Mouse (Mus musculus): ENCODE results near the gene Idh3g. TPM values are rescaled to one million over a fixed set of nuclear protein-coding genes. Genes with fewer than 3 reads are reported as not detected.
A peak's percentile ranks its signal among the peaks of the same experiment; 100 is the strongest.

Idh3g gene
- total and polyA plus RNA-seq, 2 experiments from 2014 or later, result 218 to 236 TPM

DNA sequence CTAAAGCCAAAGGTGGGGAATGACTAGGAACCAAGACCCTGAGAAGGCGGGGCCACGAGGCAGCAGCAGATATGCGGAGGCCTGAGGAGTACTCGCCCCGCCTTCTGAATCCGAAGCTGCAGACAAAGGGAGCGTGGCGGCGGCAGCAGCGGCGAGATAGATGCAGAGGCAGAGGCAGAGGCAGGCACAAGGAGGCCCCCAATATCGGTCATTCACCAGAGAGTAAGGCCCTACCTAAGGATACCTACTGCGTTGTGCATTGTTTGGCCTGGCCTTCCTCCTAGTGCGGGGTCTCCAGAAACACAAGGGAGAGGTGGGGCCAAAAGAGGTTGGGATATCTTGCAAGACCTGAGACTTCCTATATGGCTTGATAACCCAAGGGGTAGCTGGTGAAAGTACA lies 28.4 kb upstream of the Idh3g start:
- Histone ChIP-seq H3K27me3 (ENCODE audit: insufficient read depth, low read length) (no peaks in the 10 kb centered on the region), H3K9ac (replicated peaks; ENCODE audit: low read length, poor library complexity, severe bottlenecking) (0 out of 2 replicates have a peak overlapping the region, but pooled peaks have one; percentile 54), H3K4me1 (ENCODE audit: insufficient read depth, low read length) (no peaks in the 10 kb centered on the region), H3K4me2 (ENCODE audit: low read depth, low read length, poor library complexity, severe bottlenecking) (peak overlapping the region; percentile 45), H3K4me3 (ENCODE audit: low read depth, low read length) (peak overlapping the region; percentile 16; the same call in 1 of the 2 replicates), H3K9me3 (ENCODE audit: low read length) (no peaks in the 10 kb centered on the region), H3K36me3 (ENCODE audit: insufficient read depth, low read length) (no peaks in the 10 kb centered on the region), H3K27ac (ENCODE audit: low read depth, low read length) (peak overlapping the region; percentile 77)
- ATAC-seq (ENCODE audit: low FRiP score) (peak; percentile 84), DNase-seq (ENCODE audit: low spot score) (peak; percentile 21)
- 14% methylated on average over 14 of the region's 14 CpGs for WGBS
- TF ChIP-seq CTCF (IDR thresholded peaks at IDR 0.05), result no peak

GRCm38 (mm10) chrX:73805814-73806213 lies 19.1 kb upstream of the Idh3g start:
- WGBS, result 56% methylated on average over 1 of the region's 1 CpGs
- Histone ChIP-seq H3K27me3 (ENCODE audit: insufficient read depth, low read length) (no peaks in the 10 kb centered on the region), H3K9ac (replicated peaks; ENCODE audit: low read length, poor library complexity, severe bottlenecking) (no peak overlapping the region), H3K4me2 (ENCODE audit: low read depth, low read length, poor library complexity, severe bottlenecking) (no peak overlapping the region), H3K4me1 (ENCODE audit: insufficient read depth, low read length) (no peaks in the 10 kb centered on the region), H3K4me3 (ENCODE audit: low read depth, low read length) (no peak overlapping the region), H3K36me3 (ENCODE audit: insufficient read depth, low read length) (no peaks in the 10 kb centered on the region), H3K9me3 (ENCODE audit: low read length) (no peaks in the 10 kb centered on the region), H3K27ac (ENCODE audit: low read depth, low read length) (no peak overlapping the region)
- TF ChIP-seq CTCF (IDR thresholded peaks at IDR 0.05), result no peak
- no peak for ATAC-seq (ENCODE audit: low FRiP score)
- peak; percentile 35 for DNase-seq (ENCODE audit: low spot score)

- peak; percentile 75 for TF ChIP-seq CTCF (IDR thresholded peaks at IDR 0.05)
- Histone ChIP-seq H3K27ac (ENCODE audit: low read depth, low read length) (no peak overlapping the region), H3K9ac (replicated peaks; ENCODE audit: low read length, poor library complexity, severe bottlenecking) (no peak overlapping the region), H3K4me3 (ENCODE audit: low read depth, low read length) (no peak overlapping the region), H3K36me3 (ENCODE audit: insufficient read depth, low read length) (no peaks in the 10 kb centered on the region), H3K9me3 (ENCODE audit: low read length) (no peaks in the 10 kb centered on the region), H3K4me1 (ENCODE audit: insufficient read depth, low read length) (no peaks in the 10 kb centered on the region), H3K4me2 (ENCODE audit: low read depth, low read length, poor library complexity, severe bottlenecking) (no peak overlapping the region), H3K27me3 (ENCODE audit: insufficient read depth, low read length) (no peaks in the 10 kb centered on the region)
- peak; percentile 70 for ATAC-seq (ENCODE audit: low FRiP score)
- peak; percentile 54 for DNase-seq (ENCODE audit: low spot score)
- WGBS, result 25% methylated on average over 9 of the region's 9 CpGs
Measured at GRCm38 (mm10) chrX:73798502-73798901, 11.8 kb upstream of the Idh3g start.

- TF ChIP-seq CTCF (IDR thresholded peaks at IDR 0.05), result no peak
- Histone ChIP-seq H3K4me2 (ENCODE audit: low read depth, low read length, poor library complexity, severe bottlenecking) (no peak overlapping the region), H3K36me3 (ENCODE audit: insufficient read depth, low read length) (no peaks in the 10 kb centered on the region), H3K27me3 (ENCODE audit: insufficient read depth, low read length) (no peaks in the 10 kb centered on the region), H3K9me3 (ENCODE audit: low read length) (no peaks in the 10 kb centered on the region), H3K4me3 (ENCODE audit: low read depth, low read length) (no peak overlapping the region), H3K4me1 (ENCODE audit: insufficient read depth, low read length) (no peaks in the 10 kb centered on the region), H3K9ac (replicated peaks; ENCODE audit: low read length, poor library complexity, severe bottlenecking) (no peak overlapping the region), H3K27ac (ENCODE audit: low read depth, low read length) (no peak overlapping the region)
- DNase-seq (ENCODE audit: low spot score) (no peak), ATAC-seq (ENCODE audit: low FRiP score) (no peak)
- 93% methylated on average over 2 of the region's 2 CpGs for WGBS
Measured at GRCm38 (mm10) chrX:73797511-73797910, 10.8 kb upstream of the Idh3g start.

- DNase-seq (ENCODE audit: low spot score), result peak; percentile 24
- 38% methylated on average over 1 of the region's 1 CpGs for WGBS
Measured at GRCm38 (mm10) chrX:73793505-73793904, 6.8 kb upstream of the Idh3g start.

GRCm38 (mm10) chrX:73793039-73793438 lies 6.3 kb upstream of the Idh3g start:
- Histone ChIP-seq H3K9ac (replicated peaks; ENCODE audit: low read length, poor library complexity, severe bottlenecking) (no peak overlapping the region), H3K4me2 (ENCODE audit: low read depth, low read length, poor library complexity, severe bottlenecking) (no peak overlapping the region), H3K27me3 (ENCODE audit: insufficient read depth, low read length) (no peaks in the 10 kb centered on the region), H3K9me3 (ENCODE audit: low read length) (no peaks in the 10 kb centered on the region), H3K27ac (ENCODE audit: low read depth, low read length) (no peak overlapping the region), H3K36me3 (ENCODE audit: insufficient read depth, low read length) (no peaks in the 10 kb centered on the region), H3K4me3 (ENCODE audit: low read depth, low read length) (no peak overlapping the region), H3K4me1 (ENCODE audit: insufficient read depth, low read length) (no peaks in the 10 kb centered on the region)
- TF ChIP-seq CTCF (IDR thresholded peaks at IDR 0.05), result no peak
- no peak for ATAC-seq (ENCODE audit: low FRiP score)
- no peak for DNase-seq (ENCODE audit: low spot score)

More at GRCm38 (mm10) chrX:73793505-73793904, 6.8 kb upstream of the Idh3g start:
- H3K9me3 ChIP-seq (ENCODE audit: low read length), result no peaks in the 10 kb centered on the region
- no peaks in the 10 kb centered on the region for H3K36me3 ChIP-seq (ENCODE audit: insufficient read depth, low read length)
- TF ChIP-seq CTCF (IDR thresholded peaks at IDR 0.05), result peak; percentile 30; the same call in 1 of the 2 replicates
- H3K27ac ChIP-seq (ENCODE audit: low read depth, low read length), result no peak overlapping the region
- no peak overlapping the region for H3K4me2 ChIP-seq (ENCODE audit: low read depth, low read length, poor library complexity, severe bottlenecking)
- H3K27me3 ChIP-seq (ENCODE audit: insufficient read depth, low read length), result no peaks in the 10 kb centered on the region
- H3K9ac ChIP-seq (replicated peaks; ENCODE audit: low read length, poor library complexity, severe bottlenecking), result no peak overlapping the region
- no peaks in the 10 kb centered on the region for H3K4me1 ChIP-seq (ENCODE audit: insufficient read depth, low read length)
- ATAC-seq (ENCODE audit: low FRiP score), result 0 out of 2 replicates have a peak, but pooled peaks have one; percentile 18
- no peak overlapping the region for H3K4me3 ChIP-seq (ENCODE audit: low read depth, low read length)
